Mouse (Mus musculus) myocyte (in vitro differentiated cells): Measurements from ENCODE around the gene Angptl8. TPM values are rescaled to one million over a fixed set of nuclear protein-coding genes. Genes with fewer than 3 reads are reported as not detected.

ENCODE experiments used
- H3K27me3 ChIP-seq: one replicate; pipeline ENCODE4 v1.6.1; 2011; ENCODE audit not compliant: control insufficient read depth, insufficient read depth, insufficient read length
- H3K36me3 ChIP-seq: one replicate; pipeline ENCODE4 v1.6.1; 2011; ENCODE audit not compliant: control insufficient read depth, insufficient read depth
- H3K4me2 ChIP-seq: one replicate; pipeline ENCODE4 v1.6.1; 2011; ENCODE audit warnings: low read depth, control low read depth
- H3K4me3 ChIP-seq: one replicate; pipeline ENCODE4 v1.5.1; 2011; ENCODE audit warnings: mild to moderate bottlenecking, control low read depth, moderate library complexity
- H3K79me2 ChIP-seq: one replicate; pipeline ENCODE4 v1.6.1; 2011; ENCODE audit not compliant: control insufficient read depth, insufficient read depth
- H3ac ChIP-seq: one replicate; pipeline ENCODE4 v1.6.1; 2011; ENCODE audit not compliant: control insufficient read depth, insufficient read length
- CEBPB ChIP-seq: IDR thresholded peaks from 2 replicates; pipeline ENCODE4 v1.6.1; 2011; ENCODE audit warnings: mild to moderate bottlenecking, moderate library complexity; ENCODE audit not compliant: poor library complexity, insufficient read depth, severe bottlenecking
- E2F4 ChIP-seq: IDR thresholded peaks from one replicate; pipeline ENCODE4 v1.6.1; 2011; ENCODE audit warnings: mild to moderate bottlenecking, control low read depth, moderate library complexity; ENCODE audit not compliant: insufficient read depth
- MAX ChIP-seq: IDR thresholded peaks from one replicate; pipeline ENCODE4 v1.6.1; 2011; ENCODE audit warnings: low read depth, mild to moderate bottlenecking, control low read depth
- MYOD1 ChIP-seq, 3 experiments: IDR thresholded peaks; one replicate each; pipeline ENCODE4 v1.6.1; 2011; ENCODE audit warnings: control low read depth in 2 of 3, low read depth in 2 of 3, mild to moderate bottlenecking in 2 of 3, moderate library complexity in 1 of 3; ENCODE audit not compliant: insufficient read length in 2 of 3, control insufficient read depth in 1 of 3
- MYOG ChIP-seq, 3 experiments: IDR thresholded peaks; one replicate each; pipeline ENCODE4 v1.6.1; 2011; ENCODE audit warnings: control low read depth in 2 of 3, low read depth in 2 of 3, mild to moderate bottlenecking in 2 of 3; ENCODE audit not compliant: insufficient read length in 2 of 3, control insufficient read depth in 1 of 3, insufficient read depth in 1 of 3
- POLR2A ChIP-seq: IDR thresholded peaks from one replicate; pipeline ENCODE4 v1.6.1; 2011; ENCODE audit warnings: low read depth, mild to moderate bottlenecking, control low read depth, moderate library complexity; ENCODE audit not compliant: insufficient read length
- POLR2AphosphoS2 ChIP-seq: IDR thresholded peaks from one replicate; pipeline ENCODE4 v1.6.1; 2011; ENCODE audit warnings: low read depth, control low read depth; ENCODE audit not compliant: insufficient read length
- REST ChIP-seq: IDR thresholded peaks from one replicate; pipeline ENCODE4 v1.6.1; 2011; ENCODE audit warnings: mild to moderate bottlenecking, control low read depth, moderate library complexity; ENCODE audit not compliant: insufficient read depth, insufficient read length
- SRF ChIP-seq: IDR thresholded peaks from one replicate; pipeline ENCODE4 v1.6.1; 2011; ENCODE audit warnings: low read depth; ENCODE audit not compliant: control insufficient read depth, insufficient read length
- TCF12 ChIP-seq: IDR thresholded peaks from one replicate; pipeline ENCODE4 v1.6.1; 2011; ENCODE audit warnings: mild to moderate bottlenecking, control low read depth; ENCODE audit not compliant: poor library complexity, insufficient read depth, severe bottlenecking
- TCF3 ChIP-seq: IDR thresholded peaks from one replicate; pipeline ENCODE4 v1.6.1; 2011; ENCODE audit warnings: low read depth, control low read depth; ENCODE audit not compliant: insufficient read length
- USF1 ChIP-seq: IDR thresholded peaks from one replicate; pipeline ENCODE4 v1.6.1; 2011; ENCODE audit warnings: low read depth, mild to moderate bottlenecking, control low read depth, moderate library complexity
- polyA plus RNA-seq: library from polyadenylated mRNA; unstranded; fragments of >200 nt; fragmentation: generic; extraction: Trizol; gene quantifications from one replicate; pipeline ENCODE4 v1.2.1, GENCODE M21; 2012; ENCODE audit warnings: missing spikeins

Gene Angptl8
- polyA plus RNA-seq, 1 experiment, result not detected

GRCm38 (mm10) chr9:21799010-21799350, 36.3 kb upstream of the Angptl8 start:
- TF ChIP-seq MYOD1 (IDR thresholded peaks at IDR 0.05; ENCODE audit: control insufficient read depth in 1 of 3, insufficient read length in 2 of 3, low read depth in 2 of 3), result no peak
- TF ChIP-seq MAX, result no peak
- TF ChIP-seq POLR2AphosphoS2, result no peak
- TF ChIP-seq USF1, result peak; percentile 51
- no peak for TF ChIP-seq TCF3
- peak overlapping the region; percentile 81 for H3K4me2 ChIP-seq
- H3ac ChIP-seq, result peak overlapping the region; percentile 86
- H3K4me3 ChIP-seq, result peak overlapping the region; percentile 95
- peaks cover 3% of the 10 kb centered on the region for H3K36me3 ChIP-seq
- peaks cover 31% of the 10 kb centered on the region for H3K79me2 ChIP-seq
- H3K27me3 ChIP-seq, result no peaks in the 10 kb centered on the region

- H3K4me3 ChIP-seq, result no peak overlapping the region
- peaks cover 24% of the 10 kb centered on the region for H3K79me2 ChIP-seq
- TF ChIP-seq USF1, result no peak
- no peak for TF ChIP-seq SRF
- TF ChIP-seq POLR2AphosphoS2, result no peak
- TF ChIP-seq MAX, result no peak
- H3K4me2 ChIP-seq, result no peak overlapping the region
- no peak overlapping the region for H3ac ChIP-seq
- H3K36me3 ChIP-seq, result no peaks in the 10 kb centered on the region
- no peaks in the 10 kb centered on the region for H3K27me3 ChIP-seq
These were observed 34.2 kb upstream of the Angptl8 start for GRCm38 (mm10) chr9:21801121-21801520.

- Histone ChIP-seq H3K4me3 (no peak overlapping the region), H3K36me3 (no peaks in the 10 kb centered on the region), H3K4me2 (no peak overlapping the region), H3ac (no peak overlapping the region), H3K27me3 (no peaks in the 10 kb centered on the region), H3K79me2 (peaks cover 19% of the 10 kb centered on the region)
- TF ChIP-seq TCF3, result no peak
- TF ChIP-seq POLR2A, result no peak
- no peak for TF ChIP-seq TCF12
- no peak for TF ChIP-seq CEBPB
- no peak for TF ChIP-seq MYOG (IDR thresholded peaks at IDR 0.05; ENCODE audit: control insufficient read depth in 1 of 3, insufficient read depth in 1 of 3, insufficient read length in 2 of 3, low read depth in 2 of 3)
- no peak for TF ChIP-seq POLR2AphosphoS2
- TF ChIP-seq MAX, result no peak
These were observed 33.7 kb upstream of the Angptl8 start for GRCm38 (mm10) chr9:21801591-21801990.

GRCm38 (mm10) chr9:21803986-21804644, 31.2 kb upstream of the Angptl8 start:
- Histone ChIP-seq H3K4me2 (peak overlapping the region; percentile 73), H3ac (no peak overlapping the region), H3K79me2 (peaks cover 8% of the 10 kb centered on the region), H3K36me3 (no peaks in the 10 kb centered on the region), H3K27me3 (no peaks in the 10 kb centered on the region), H3K4me3 (peak overlapping the region; percentile 6)
- no peak for TF ChIP-seq SRF
- TF ChIP-seq MYOD1 (IDR thresholded peaks at IDR 0.05; ENCODE audit: control insufficient read depth in 1 of 3, insufficient read length in 2 of 3, low read depth in 2 of 3), result peak in 1 of 3 experiments; percentile 22
- TF ChIP-seq POLR2A, result peak; percentile 68
- peak in 1 of 3 experiments; percentile 14 for TF ChIP-seq MYOG (IDR thresholded peaks at IDR 0.05; ENCODE audit: control insufficient read depth in 1 of 3, insufficient read depth in 1 of 3, insufficient read length in 2 of 3, low read depth in 2 of 3)
- no peak for TF ChIP-seq USF1
- TF ChIP-seq POLR2AphosphoS2, result peak; percentile 76
- TF ChIP-seq TCF12, result no peak
- no peak for TF ChIP-seq REST
- TF ChIP-seq MAX, result no peak
- TF ChIP-seq TCF3, result no peak
- TF ChIP-seq E2F4, result no peak
- no peak for TF ChIP-seq CEBPB

GRCm38 (mm10) chr9:21806363-21806762, 28.9 kb upstream of the Angptl8 start:
- H3K4me2 ChIP-seq, result no peak overlapping the region
- H3K4me3 ChIP-seq, result no peak overlapping the region
- no peak overlapping the region for H3ac ChIP-seq
- no peak for TF ChIP-seq SRF
- TF ChIP-seq MYOG (IDR thresholded peaks at IDR 0.05; ENCODE audit: control insufficient read depth in 1 of 3, insufficient read depth in 1 of 3, insufficient read length in 2 of 3, low read depth in 2 of 3), result no peak
- no peak for TF ChIP-seq POLR2A
- TF ChIP-seq E2F4, result no peak
- TF ChIP-seq CEBPB, result no peak
- no peak for TF ChIP-seq MYOD1 (IDR thresholded peaks at IDR 0.05; ENCODE audit: control insufficient read depth in 1 of 3, insufficient read length in 2 of 3, low read depth in 2 of 3)
- TF ChIP-seq USF1, result no peak
- TF ChIP-seq POLR2AphosphoS2, result no peak
- no peak for TF ChIP-seq TCF12
- no peak for TF ChIP-seq REST
- TF ChIP-seq TCF3, result no peak
- no peak for TF ChIP-seq MAX
- peaks cover 8% of the 10 kb centered on the region for H3K79me2 ChIP-seq
- no peaks in the 10 kb centered on the region for H3K36me3 ChIP-seq
- H3K27me3 ChIP-seq, result no peaks in the 10 kb centered on the region
